Mouse (Mus musculus) MEL-GATA-1-ER (cell line): ENCODE measurements around the gene Oca2.

Experiments
- DNase-seq: peaks from one replicate; pipeline ENCODE4 v3.0.0-alpha.2; 2012; ENCODE audit warnings: low read depth; ENCODE audit errors: extremely low read depth

The Oca2 gene

GRCm38 (mm10) chr7:56381750-56382421 lies 142.3 kb downstream of the Oca2 start:
- no peak for DNase-seq

- DNase-seq: no peak
Measured at GRCm38 (mm10) chr7:56382706-56383105, 143.1 kb downstream of the Oca2 start.

- no peak for DNase-seq
Measured at GRCm38 (mm10) chr7:56388295-56388694, 148.7 kb downstream of the Oca2 start.

- DNase-seq: no peak
Measured at GRCm38 (mm10) chr7:56418182-56418836, 178.7 kb downstream of the Oca2 start.

- DNase-seq: no peak
Measured at GRCm38 (mm10) chr7:56419253-56419844, 179.8 kb downstream of the Oca2 start.

GRCm38 (mm10) chr7:56421946-56422345 lies 182.4 kb downstream of the Oca2 start:
- no peak for DNase-seq

GRCm38 (mm10) chr7:56423548-56423947 lies 184.0 kb downstream of the Oca2 start:
- no peak for DNase-seq

- no peak for DNase-seq
Measured at GRCm38 (mm10) chr7:56460814-56461520, 221.4 kb downstream of the Oca2 start.

GRCm38 (mm10) chr7:56498242-56498641 lies 258.7 kb downstream of the Oca2 start:
- DNase-seq: no peak

- no peak for DNase-seq
Measured at GRCm38 (mm10) chr7:56499319-56499718, 259.8 kb downstream of the Oca2 start.

GRCm38 (mm10) chr7:56499767-56500166 lies 260.2 kb downstream of the Oca2 start:
- DNase-seq: no peak

GRCm38 (mm10) chr7:56500438-56500837 lies 260.9 kb downstream of the Oca2 start:
- DNase-seq: no peak

GRCm38 (mm10) chr7:56518581-56518980 lies 279.0 kb downstream of the Oca2 start:
- DNase-seq: no peak

GRCm38 (mm10) chr7:56519741-56520140 lies 280.2 kb downstream of the Oca2 start:
- DNase-seq: no peak

- no peak for DNase-seq
Measured at GRCm38 (mm10) chr7:56534856-56535255, 295.3 kb downstream of the Oca2 start.

GRCm38 (mm10) chr7:56549226-56549625 lies 309.7 kb downstream of the Oca2 start:
- DNase-seq: no peak

- DNase-seq: no peak
Measured at GRCm38 (mm10) chr7:56551804-56552203, 312.2 kb downstream of the Oca2 start.
